Mouse (Mus musculus): ENCODE data around the gene Defa23. TPM values are rescaled to one million over a fixed set of nuclear protein-coding genes. Genes with fewer than 3 reads are reported as not detected.
"Not testable (repeated sequence)": the region's sequence is repeated elsewhere in the genome, so short reads cannot be mapped to it uniquely, and the experiment has no call there.

The Defa23 gene
- polyA plus RNA-seq (2014; fragmentation: Nextera tagmentation; extraction: Ambion mirVana), result not detected in 2 replicates

GRCm38 (mm10) chr8:21054747-21055146 lies at the start of gene Defa23:
TSS of gene Defa23 (plus strand) at chr8:21055047.
- not testable (repeated sequence) for H3K4me3 ChIP-seq (ENCODE audit: low read depth, low read length); ATAC-seq (ENCODE audit: insufficient read depth, low FRiP score, low TSS enrichment); DNase-seq (ENCODE audit: low spot score); H3K36me3 ChIP-seq (ENCODE audit: control insufficient read depth, insufficient read depth, low read length); H3K9ac ChIP-seq (ENCODE audit: low read length); H3K27me3 ChIP-seq (ENCODE audit: control insufficient read depth, insufficient read depth, low read length); H3K9me3 ChIP-seq (ENCODE audit: control insufficient read depth, low read length); H3K27ac ChIP-seq (ENCODE audit: low read depth, low read length); H3K4me1 ChIP-seq (ENCODE audit: control insufficient read depth, insufficient read depth, low read length); H3K4me2 ChIP-seq (ENCODE audit: low read depth)
- no CpG with 5 or more reads among the region's 1 CpGs for WGBS

- no peaks in the 10 kb centered on the region for H3K36me3 ChIP-seq (ENCODE audit: control insufficient read depth, insufficient read depth, low read length)
- DNase-seq (ENCODE audit: low spot score) (no peak), ATAC-seq (ENCODE audit: insufficient read depth, low FRiP score, low TSS enrichment) (no peak)
- H3K4me1 ChIP-seq (ENCODE audit: control insufficient read depth, insufficient read depth, low read length), result no peaks in the 10 kb centered on the region
- no peak overlapping the region for H3K9ac ChIP-seq (ENCODE audit: low read length)
- H3K9me3 ChIP-seq (ENCODE audit: control insufficient read depth, low read length), result 0 out of 2 replicates have a peak, but pooled peaks cover 3% of the 10 kb centered on the region
- no peak overlapping the region for H3K4me2 ChIP-seq (ENCODE audit: low read depth)
- no peak overlapping the region for H3K27ac ChIP-seq (ENCODE audit: low read depth, low read length)
- H3K4me3 ChIP-seq (ENCODE audit: low read depth, low read length), result no peak overlapping the region
- WGBS, result 37% methylated on average over 1 of the region's 1 CpGs
- H3K27me3 ChIP-seq (ENCODE audit: control insufficient read depth, insufficient read depth, low read length), result no peaks in the 10 kb centered on the region
These were observed 48.0 kb upstream of the Defa23 start for GRCm38 (mm10) chr8:21006801-21007200.

DNA sequence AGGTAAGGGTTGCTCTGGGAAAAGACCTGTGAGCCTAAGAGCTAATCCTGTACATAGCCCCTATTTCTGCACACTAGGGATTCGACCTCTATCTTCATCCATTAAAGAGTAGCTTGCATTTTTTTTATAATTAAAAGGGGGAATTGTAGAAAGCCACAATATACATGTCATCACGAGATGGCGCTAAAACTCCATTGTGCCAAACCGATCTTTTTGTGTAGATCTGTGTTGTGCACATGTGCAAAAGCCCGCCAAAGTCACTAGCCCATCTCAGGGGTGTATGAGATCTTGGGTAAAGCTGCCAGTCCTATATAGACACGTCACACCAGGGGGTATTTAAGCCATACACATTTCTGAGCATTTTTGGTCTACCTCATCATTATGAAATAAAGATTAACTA lies 46.3 kb upstream of the Defa23 start:
- WGBS, result 52% methylated on average over 6 of the region's 6 CpGs
- not testable (repeated sequence) for DNase-seq (ENCODE audit: low spot score); H3K4me1 ChIP-seq (ENCODE audit: control insufficient read depth, insufficient read depth, low read length)

GRCm38 (mm10) chr8:21010548-21010947 lies 44.3 kb upstream of the Defa23 start:
- H3K4me3 ChIP-seq (ENCODE audit: low read depth, low read length); H3K4me1 ChIP-seq (ENCODE audit: control insufficient read depth, insufficient read depth, low read length); H3K36me3 ChIP-seq (ENCODE audit: control insufficient read depth, insufficient read depth, low read length); H3K9me3 ChIP-seq (ENCODE audit: control insufficient read depth, low read length); H3K4me2 ChIP-seq (ENCODE audit: low read depth); H3K9ac ChIP-seq (ENCODE audit: low read length); ATAC-seq (ENCODE audit: insufficient read depth, low FRiP score, low TSS enrichment); H3K27ac ChIP-seq (ENCODE audit: low read depth, low read length); DNase-seq (ENCODE audit: low spot score); H3K27me3 ChIP-seq (ENCODE audit: control insufficient read depth, insufficient read depth, low read length): not testable (repeated sequence)
- 70% methylated on average over 1 of the region's 1 CpGs for WGBS

More for the DNA sequence above, 46.3 kb upstream of the Defa23 start:
- not testable (repeated sequence) for ATAC-seq (ENCODE audit: insufficient read depth, low FRiP score, low TSS enrichment); H3K9ac ChIP-seq (ENCODE audit: low read length); H3K4me3 ChIP-seq (ENCODE audit: low read depth, low read length); H3K27ac ChIP-seq (ENCODE audit: low read depth, low read length); H3K27me3 ChIP-seq (ENCODE audit: control insufficient read depth, insufficient read depth, low read length); H3K4me2 ChIP-seq (ENCODE audit: low read depth); H3K36me3 ChIP-seq (ENCODE audit: control insufficient read depth, insufficient read depth, low read length); H3K9me3 ChIP-seq (ENCODE audit: control insufficient read depth, low read length)

- H3K4me2 ChIP-seq (ENCODE audit: low read depth); H3K9ac ChIP-seq (ENCODE audit: low read length); ATAC-seq (ENCODE audit: insufficient read depth, low FRiP score, low TSS enrichment); H3K36me3 ChIP-seq (ENCODE audit: control insufficient read depth, insufficient read depth, low read length); H3K9me3 ChIP-seq (ENCODE audit: control insufficient read depth, low read length); H3K27ac ChIP-seq (ENCODE audit: low read depth, low read length); H3K4me3 ChIP-seq (ENCODE audit: low read depth, low read length); DNase-seq (ENCODE audit: low spot score); H3K4me1 ChIP-seq (ENCODE audit: control insufficient read depth, insufficient read depth, low read length); H3K27me3 ChIP-seq (ENCODE audit: control insufficient read depth, insufficient read depth, low read length): not testable (repeated sequence)
- no CpG with 5 or more reads among the region's 1 CpGs for WGBS
These were observed 29.6 kb upstream of the Defa23 start, which contains the start of gene Defa21 for GRCm38 (mm10) chr8:21025245-21025644. TSS of gene Defa21 (plus strand) at chr8:21025545.

DNA sequence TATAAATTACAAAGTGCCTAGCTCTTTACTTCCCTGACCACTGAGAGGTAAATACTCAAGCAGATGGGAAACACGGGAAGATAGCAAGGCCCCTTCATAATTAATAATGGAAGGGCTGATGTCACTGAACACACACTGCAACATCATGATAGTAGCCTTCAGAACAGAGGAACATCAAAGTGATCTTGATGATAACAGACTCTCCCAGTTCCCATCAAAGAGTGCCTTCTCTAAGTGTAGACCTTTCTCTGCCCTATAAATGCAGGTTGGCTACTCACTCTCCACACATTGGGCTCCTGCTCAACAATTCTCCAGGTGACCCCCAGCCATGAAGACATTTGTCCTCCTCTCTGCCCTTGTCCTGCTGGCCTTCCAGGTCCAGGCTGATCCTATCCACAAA lies 9.9 kb downstream of the Defa23 start, which contains the start of gene Defa35:
TSS of gene Defa35 (plus strand) at position 301 of the 400 bp plus-strand sequence.
- H3K27me3 ChIP-seq (ENCODE audit: control insufficient read depth, insufficient read depth, low read length); H3K9me3 ChIP-seq (ENCODE audit: control insufficient read depth, low read length); ATAC-seq (ENCODE audit: insufficient read depth, low FRiP score, low TSS enrichment); DNase-seq (ENCODE audit: low spot score); H3K4me1 ChIP-seq (ENCODE audit: control insufficient read depth, insufficient read depth, low read length); H3K36me3 ChIP-seq (ENCODE audit: control insufficient read depth, insufficient read depth, low read length); H3K27ac ChIP-seq (ENCODE audit: low read depth, low read length); H3K4me3 ChIP-seq (ENCODE audit: low read depth, low read length); H3K9ac ChIP-seq (ENCODE audit: low read length); H3K4me2 ChIP-seq (ENCODE audit: low read depth): not testable (repeated sequence)
- 68% methylated on average over 1 of the region's 1 CpGs for WGBS

- not testable (repeated sequence) for H3K36me3 ChIP-seq (ENCODE audit: control insufficient read depth, insufficient read depth, low read length); ATAC-seq (ENCODE audit: insufficient read depth, low FRiP score, low TSS enrichment); H3K4me2 ChIP-seq (ENCODE audit: low read depth); H3K27ac ChIP-seq (ENCODE audit: low read depth, low read length); H3K27me3 ChIP-seq (ENCODE audit: control insufficient read depth, insufficient read depth, low read length); H3K4me3 ChIP-seq (ENCODE audit: low read depth, low read length); H3K9me3 ChIP-seq (ENCODE audit: control insufficient read depth, low read length); H3K4me1 ChIP-seq (ENCODE audit: control insufficient read depth, insufficient read depth, low read length); DNase-seq (ENCODE audit: low spot score); H3K9ac ChIP-seq (ENCODE audit: low read length)
These were observed 29.3 kb downstream of the Defa23 start, which contains the start of gene Defa25 for GRCm38 (mm10) chr8:21084142-21084541. TSS of gene Defa25 (plus strand) at chr8:21084442.

DNA sequence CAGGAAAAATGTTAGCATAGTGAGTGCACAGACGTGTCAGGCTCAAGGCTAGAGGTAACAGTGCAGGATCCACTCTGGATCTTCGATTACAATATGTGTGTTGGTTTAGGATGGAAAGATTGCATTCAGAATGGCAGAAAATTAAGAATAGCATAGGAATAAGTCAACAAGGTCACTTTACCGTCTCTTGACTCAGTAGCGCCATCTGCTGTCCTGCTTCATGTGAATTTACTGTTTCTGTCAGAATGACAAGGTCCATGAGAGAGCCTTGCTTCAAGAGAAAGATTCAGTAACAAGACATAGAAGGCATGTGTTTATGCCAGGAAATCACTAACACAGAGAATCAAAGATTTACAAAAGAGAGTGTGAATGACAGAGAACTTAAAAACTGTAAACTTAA lies 38.3 kb downstream of the Defa23 start:
- no peak for DNase-seq (ENCODE audit: low spot score)
- Histone ChIP-seq H3K4me2 (ENCODE audit: low read depth) (no peak overlapping the region), H3K27me3 (ENCODE audit: control insufficient read depth, insufficient read depth, low read length) (no peaks in the 10 kb centered on the region), H3K4me3 (ENCODE audit: low read depth, low read length) (no peak overlapping the region), H3K9ac (ENCODE audit: low read length) (no peak overlapping the region), H3K27ac (ENCODE audit: low read depth, low read length) (no peak overlapping the region), H3K9me3 (ENCODE audit: control insufficient read depth, low read length) (no peaks in the 10 kb centered on the region), H3K36me3 (ENCODE audit: control insufficient read depth, insufficient read depth, low read length) (no peaks in the 10 kb centered on the region), H3K4me1 (ENCODE audit: control insufficient read depth, insufficient read depth, low read length) (no peaks in the 10 kb centered on the region)
- WGBS, result 37% methylated on average over 4 of the region's 4 CpGs
- ATAC-seq (ENCODE audit: insufficient read depth, low FRiP score, low TSS enrichment), result no peak

DNA sequence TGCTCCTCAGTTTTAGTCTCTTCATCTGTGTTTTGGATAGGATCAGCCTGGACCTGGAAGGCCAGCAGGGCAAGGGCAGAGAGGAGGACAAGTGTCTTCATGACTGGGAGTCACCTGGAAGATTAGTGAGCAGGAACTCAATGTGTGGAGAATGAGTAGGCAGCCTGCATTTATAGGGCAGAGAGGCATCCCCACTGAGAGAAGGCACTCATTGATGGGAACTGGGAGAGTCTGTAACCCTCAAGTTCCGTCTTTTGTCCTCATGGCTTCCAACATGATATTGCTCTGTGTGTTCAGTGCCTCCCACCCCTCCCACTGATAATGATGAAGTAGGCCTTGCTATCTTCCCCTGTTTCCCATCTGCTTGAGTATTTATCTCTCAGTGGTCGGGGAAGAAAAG lies 41.1 kb downstream of the Defa23 start, which contains the start of gene Gm14851:
TSS of gene Gm14851 (minus strand) at position 101 of the 400 bp plus-strand sequence.
- H3K9ac ChIP-seq (ENCODE audit: low read length), result not testable (repeated sequence)
- WGBS, result no CpG with 5 or more reads among the region's 2 CpGs

More for the DNA sequence above, 41.1 kb downstream of the Defa23 start, which contains the start of gene Gm14851:
- not testable (repeated sequence) for H3K36me3 ChIP-seq (ENCODE audit: control insufficient read depth, insufficient read depth, low read length); ATAC-seq (ENCODE audit: insufficient read depth, low FRiP score, low TSS enrichment); DNase-seq (ENCODE audit: low spot score); H3K27me3 ChIP-seq (ENCODE audit: control insufficient read depth, insufficient read depth, low read length); H3K4me3 ChIP-seq (ENCODE audit: low read depth, low read length); H3K9me3 ChIP-seq (ENCODE audit: control insufficient read depth, low read length); H3K4me1 ChIP-seq (ENCODE audit: control insufficient read depth, insufficient read depth, low read length); H3K4me2 ChIP-seq (ENCODE audit: low read depth); H3K27ac ChIP-seq (ENCODE audit: low read depth, low read length)
